Mouse (Mus musculus) right cerebral cortex, postnatal 10 days (tissue): ENCODE data around the gene Zdhhc1.

Experiments
- DNase-seq, 2 experiments: peaks; one replicate each; pipeline ENCODE4 v3.0.0; 2021; ENCODE audit warnings: low spot score in 2 of 2

Zdhhc1 gene

GRCm38 (mm10) chr8:105461085-105461803, 35.5 kb downstream of the Zdhhc1 start:
- no peak for DNase-seq

GRCm38 (mm10) chr8:105455218-105455617, 41.5 kb downstream of the Zdhhc1 start:
- peak in 1 of 2 experiments; percentile 12 for DNase-seq

GRCm38 (mm10) chr8:105454088-105454487, 42.6 kb downstream of the Zdhhc1 start:
- peak in 1 of 2 experiments; percentile 15 for DNase-seq

GRCm38 (mm10) chr8:105453296-105453695, 43.4 kb downstream of the Zdhhc1 start:
- DNase-seq = peak in 1 of 2 experiments; percentile 6

GRCm38 (mm10) chr8:105451903-105452603, 44.6 kb downstream of the Zdhhc1 start:
- peak in 1 of 2 experiments; percentile 24 for DNase-seq

- DNase-seq = no peak
Measured at GRCm38 (mm10) chr8:105450977-105451376, 45.7 kb downstream of the Zdhhc1 start.

- no peak for DNase-seq
Measured at GRCm38 (mm10) chr8:105448596-105448995, 48.1 kb downstream of the Zdhhc1 start.

GRCm38 (mm10) chr8:105448188-105448587, 48.5 kb downstream of the Zdhhc1 start:
- DNase-seq = no peak

- no peak for DNase-seq
Measured at GRCm38 (mm10) chr8:105446127-105446552, 50.6 kb downstream of the Zdhhc1 start.

GRCm38 (mm10) chr8:105445296-105446126, 51.2 kb downstream of the Zdhhc1 start:
- peak in 1 of 2 experiments; percentile 49 for DNase-seq

GRCm38 (mm10) chr8:105442661-105443060, 54.0 kb downstream of the Zdhhc1 start:
- no peak for DNase-seq

GRCm38 (mm10) chr8:105441433-105441832, 55.3 kb downstream of the Zdhhc1 start:
- DNase-seq = peak in 1 of 2 experiments; percentile 56

GRCm38 (mm10) chr8:105438865-105439264, 57.8 kb downstream of the Zdhhc1 start:
- DNase-seq = peak in 1 of 2 experiments; percentile 34

- no peak for DNase-seq
Measured at GRCm38 (mm10) chr8:105437078-105437748, 59.5 kb downstream of the Zdhhc1 start.

GRCm38 (mm10) chr8:105436218-105436617, 60.5 kb downstream of the Zdhhc1 start:
- DNase-seq = no peak

- no peak for DNase-seq
Measured at GRCm38 (mm10) chr8:105434136-105434535, 62.6 kb downstream of the Zdhhc1 start.

GRCm38 (mm10) chr8:105433511-105433910, 63.2 kb downstream of the Zdhhc1 start:
- DNase-seq = no peak

- no peak for DNase-seq
Measured at GRCm38 (mm10) chr8:105433021-105433420, 63.7 kb downstream of the Zdhhc1 start.

- no peak for DNase-seq
Measured at GRCm38 (mm10) chr8:105431743-105432515, 64.8 kb downstream of the Zdhhc1 start.

GRCm38 (mm10) chr8:105426878-105427277, 69.8 kb downstream of the Zdhhc1 start:
- no peak for DNase-seq
